Mouse (Mus musculus) lung, embryonic 16.5 days (tissue): ENCODE data around the gene Sprr2f. TPM values are rescaled to one million over a fixed set of nuclear protein-coding genes. Genes with fewer than 3 reads are reported as not detected.

Experiments used
- ATAC-seq: fragments of 200-750 bp; cut with Nextera tagmentation; 2 replicates; pipeline ENCODE4 v1.8.0; 2017; ENCODE audit warnings: low read depth, mild to moderate bottlenecking, moderate library complexity
- H3K27ac ChIP-seq: fragments of 300-500 bp; sonication (generic); 2 replicates; pipeline ENCODE4 v1.5.1; 2014; ENCODE audit warnings: mild to moderate bottlenecking, control low read depth, low read length
- H3K27me3 ChIP-seq: fragments of 300-500 bp; sonication (generic); 2 replicates; pipeline ENCODE4 v1.6.1; 2014; ENCODE audit warnings: low read depth, low read length, mixed read lengths; ENCODE audit not compliant: control insufficient read depth, insufficient read depth
- H3K36me3 ChIP-seq: fragments of 300-500 bp; sonication (generic); 2 replicates; pipeline ENCODE4 v1.6.1; 2014; ENCODE audit warnings: low read length; ENCODE audit not compliant: control insufficient read depth, insufficient read depth
- H3K4me1 ChIP-seq: fragments of 300-500 bp; sonication (generic); replicated peaks from 2 replicates; pipeline ENCODE4 v1.6.1; 2014; ENCODE audit warnings: low read length, mixed read lengths; ENCODE audit not compliant: control insufficient read depth, insufficient read depth
- H3K4me2 ChIP-seq: fragments of 300-500 bp; sonication (generic); 2 replicates; pipeline ENCODE4 v1.6.1; 2014; ENCODE audit warnings: low read depth, low read length, control low read depth
- H3K4me3 ChIP-seq: fragments of 300-500 bp; sonication (generic); 2 replicates; pipeline ENCODE4 v1.5.1; 2014; ENCODE audit warnings: mild to moderate bottlenecking, low read length, control low read depth
- H3K9ac ChIP-seq: fragments of 300-500 bp; sonication (generic); 2 replicates; pipeline ENCODE4 v1.6.1; 2014; ENCODE audit warnings: low read length, control low read depth
- H3K9me3 ChIP-seq: fragments of 300-500 bp; sonication (generic); 2 replicates; pipeline ENCODE4 v1.6.1; 2016; ENCODE audit warnings: low read length; ENCODE audit not compliant: control insufficient read depth
- WGBS: fragments of 180-500 bp; shearing (Covaris S2); extraction: QIAGEN DNeasy Blood & Tissue Kit; methylation state at CpG from one replicate; pipeline ENCODE4 v1.1.7; 2014; 5-methylcytosine and 5-hydroxymethylcytosine counted together
- polyA plus RNA-seq: library from polyadenylated mRNA; unstranded; fragments of >200 nt; fragmentation: Nextera tagmentation; extraction: Ambion mirVana; gene quantifications from 2 replicates; pipeline ENCODE4 v1.2.1, GENCODE M21; 2015

Gene Sprr2f
- polyA plus RNA-seq = not detected in 2 replicates

DNA sequence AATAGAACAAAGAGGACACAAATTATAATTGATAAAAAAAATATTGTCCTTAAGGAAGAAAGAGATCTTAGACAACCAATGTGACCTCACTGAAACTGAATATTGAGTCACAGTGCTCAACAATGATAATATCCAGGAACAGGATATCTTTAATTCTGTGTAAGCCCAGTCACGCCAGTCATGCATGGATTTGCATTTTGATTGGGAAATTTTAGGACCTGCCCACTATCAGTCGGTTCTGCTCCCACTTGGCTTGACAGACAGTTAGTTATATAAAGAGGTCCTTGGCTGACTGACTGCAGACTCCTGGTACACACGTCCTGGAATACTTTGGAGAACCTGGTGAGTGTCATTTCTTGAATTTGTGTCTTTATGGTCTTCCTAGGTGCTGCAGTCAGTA, at the start of gene Sprr2f:
TSS of gene Sprr2f (plus strand) at position 301 of the 400 bp plus-strand sequence.
- 74% methylated on average over 3 of the region's 3 CpGs for WGBS
- Histone ChIP-seq H3K36me3 (no peaks in the 10 kb centered on the region), H3K27ac (no peak within 1 kb of the TSS)

DNA sequence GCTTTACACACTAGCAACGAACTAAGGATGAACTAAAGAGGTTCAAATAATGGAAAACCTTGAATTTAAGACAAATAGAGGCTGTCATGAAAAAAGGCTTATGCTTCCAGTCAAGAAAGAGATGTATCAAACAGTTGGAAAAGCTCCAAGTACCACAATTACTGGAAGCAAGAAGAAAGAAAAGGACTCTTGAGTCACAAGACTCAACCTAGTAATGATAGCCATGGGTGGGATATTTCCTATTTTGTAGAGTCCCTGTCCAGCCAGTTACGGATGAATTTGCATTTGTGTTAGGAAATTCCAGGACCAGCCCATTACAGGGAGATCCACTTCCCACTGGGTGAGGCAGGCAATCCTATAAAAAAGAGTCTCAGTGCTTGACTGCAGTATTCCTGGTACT, 48.7 kb upstream of the Sprr2f start, which contains the start of gene Sprr2b:
TSS of gene Sprr2b (plus strand) at position 301 of the 400 bp plus-strand sequence.
- H3K4me3 ChIP-seq = no peak within 1 kb of the TSS
- no peaks in the 10 kb centered on the region for H3K4me1 ChIP-seq
- no peak within 1 kb of the TSS for H3K4me2 ChIP-seq
- no peaks in the 10 kb centered on the region for H3K9me3 ChIP-seq
- H3K27ac ChIP-seq = no peak within 1 kb of the TSS
- no peak for ATAC-seq
- 71% methylated on average over 2 of the region's 2 CpGs for WGBS
- H3K36me3 ChIP-seq = no peaks in the 10 kb centered on the region
- H3K9ac ChIP-seq = no peak within 1 kb of the TSS
- no peaks in the 10 kb centered on the region for H3K27me3 ChIP-seq

More for the DNA sequence above, at the start of gene Sprr2f:
- H3K9ac ChIP-seq = no peak within 1 kb of the TSS
- no peak for ATAC-seq
- H3K4me1 ChIP-seq = no peaks in the 10 kb centered on the region
- H3K9me3 ChIP-seq = no peaks in the 10 kb centered on the region
- H3K27me3 ChIP-seq = no peaks in the 10 kb centered on the region
- no peak within 1 kb of the TSS for H3K4me2 ChIP-seq
- H3K4me3 ChIP-seq = no peak within 1 kb of the TSS

DNA sequence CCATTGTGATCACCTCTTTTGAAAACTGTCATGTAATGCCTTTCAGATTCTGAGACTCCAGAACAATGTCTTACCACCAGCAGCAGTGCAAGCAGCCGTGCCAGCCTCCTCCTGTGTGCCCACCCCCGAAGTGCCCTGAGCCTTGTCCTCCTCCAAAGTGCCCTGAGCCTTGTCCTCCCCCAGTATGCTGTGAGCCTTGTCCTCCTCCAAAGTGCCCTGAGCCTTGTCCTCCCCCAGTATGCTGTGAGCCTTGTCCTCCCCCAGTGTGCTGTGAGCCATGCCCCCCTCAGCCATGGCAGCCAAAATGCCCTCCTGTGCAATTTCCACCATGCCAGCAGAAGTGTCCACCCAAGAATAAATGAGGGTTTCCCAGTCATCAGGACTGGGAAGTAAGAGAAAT, 47.6 kb upstream of the Sprr2f start:
- no peak for ATAC-seq
- no peaks in the 10 kb centered on the region for H3K27me3 ChIP-seq

DNA sequence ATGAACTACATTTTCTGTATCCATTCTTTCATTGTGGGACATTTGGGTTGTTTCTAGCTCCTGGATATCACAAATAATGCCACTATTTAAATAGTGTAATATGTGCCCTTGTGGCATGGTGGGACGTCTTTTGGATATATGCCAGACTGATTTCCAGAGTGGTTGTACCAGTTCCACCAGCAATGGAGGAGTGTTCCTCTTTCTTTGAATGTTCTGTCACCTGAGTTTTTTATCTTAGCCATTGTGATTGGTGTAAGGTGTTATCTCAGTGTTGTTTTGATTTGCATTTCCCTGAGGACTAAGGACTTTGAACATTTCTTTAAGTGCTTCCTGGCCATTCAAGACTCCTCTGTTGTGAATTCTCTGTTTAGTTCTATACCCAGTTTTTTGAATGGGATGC, 28.7 kb upstream of the Sprr2f start:
- Histone ChIP-seq H3K36me3 (no peaks in the 10 kb centered on the region), H3K9me3 (no peaks in the 10 kb centered on the region), H3K27ac (no peak overlapping the region), H3K4me1 (no peaks in the 10 kb centered on the region), H3K9ac (no peak overlapping the region), H3K4me3 (no peak overlapping the region), H3K27me3 (no peaks in the 10 kb centered on the region), H3K4me2 (no peak overlapping the region)
- ATAC-seq = no peak
- 53% methylated on average over 1 of the region's 1 CpGs for WGBS

More for the DNA sequence above, 47.6 kb upstream of the Sprr2f start:
- Histone ChIP-seq H3K4me2 (no peak overlapping the region), H3K9ac (no peak overlapping the region), H3K4me3 (no peak overlapping the region), H3K9me3 (no peaks in the 10 kb centered on the region), H3K36me3 (no peaks in the 10 kb centered on the region), H3K27ac (no peak overlapping the region), H3K4me1 (no peaks in the 10 kb centered on the region)
- WGBS = 89% methylated on average over 2 of the region's 2 CpGs

DNA sequence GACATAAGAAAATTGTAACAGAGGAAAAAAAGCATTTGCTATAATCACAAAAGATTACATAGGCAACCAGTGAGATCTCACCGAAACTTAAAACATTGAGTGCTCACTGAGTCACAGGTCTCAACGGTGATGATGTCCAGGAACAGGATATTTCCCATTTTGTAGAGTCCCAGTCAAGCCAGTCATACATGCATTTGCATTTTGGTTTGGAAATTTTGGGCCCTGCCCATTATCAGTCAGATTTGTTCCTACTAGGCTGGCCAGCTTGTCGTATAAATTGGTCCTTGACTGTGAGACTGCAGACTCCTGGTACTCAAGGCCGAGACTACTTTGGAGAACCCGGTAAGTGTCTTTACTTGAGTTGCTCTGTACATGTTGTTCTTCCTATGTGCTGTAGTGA, 26.1 kb upstream of the Sprr2f start, which contains the start of gene Sprr2d:
TSS of gene Sprr2d (plus strand) at position 301 of the 400 bp plus-strand sequence.
- WGBS = 84% methylated on average over 5 of the region's 5 CpGs
- no peak within 1 kb of the TSS for H3K4me2 ChIP-seq
- H3K27ac ChIP-seq = no peak within 1 kb of the TSS
- no peaks in the 10 kb centered on the region for H3K27me3 ChIP-seq
- H3K9ac ChIP-seq = no peak within 1 kb of the TSS
- ATAC-seq = no peak
- H3K36me3 ChIP-seq = no peaks in the 10 kb centered on the region
- no peaks in the 10 kb centered on the region for H3K9me3 ChIP-seq
- no peak within 1 kb of the TSS for H3K4me3 ChIP-seq
- no peaks in the 10 kb centered on the region for H3K4me1 ChIP-seq

DNA sequence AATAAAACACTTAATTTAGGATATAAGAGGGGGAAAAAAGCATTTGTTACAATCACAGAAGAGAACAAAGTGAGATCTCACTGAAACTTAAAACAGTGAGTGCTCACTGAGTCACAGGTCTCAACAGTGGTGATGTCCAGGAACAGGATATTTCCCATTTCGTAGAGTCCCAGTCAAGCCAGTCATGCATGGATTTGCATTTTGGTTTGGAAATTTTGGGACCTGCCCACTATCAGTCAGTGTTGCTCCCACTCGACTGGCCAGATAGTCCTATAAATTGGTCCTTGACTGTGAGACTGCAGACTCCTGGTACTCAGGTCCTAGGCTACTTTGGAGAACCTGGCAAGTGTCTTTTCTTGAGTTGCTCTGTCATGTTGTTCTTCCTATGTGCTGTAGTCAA, 13.1 kb upstream of the Sprr2f start, which contains the start of gene Sprr2e:
TSS of gene Sprr2e (plus strand) at position 301 of the 400 bp plus-strand sequence.
- Histone ChIP-seq H3K9me3 (no peaks in the 10 kb centered on the region), H3K27ac (no peak within 1 kb of the TSS), H3K4me1 (no peaks in the 10 kb centered on the region), H3K4me3 (no peak within 1 kb of the TSS), H3K9ac (no peak within 1 kb of the TSS), H3K27me3 (no peaks in the 10 kb centered on the region), H3K36me3 (no peaks in the 10 kb centered on the region), H3K4me2 (no peak within 1 kb of the TSS)
- ATAC-seq = no peak
- WGBS = 70% methylated on average over 2 of the region's 2 CpGs

DNA sequence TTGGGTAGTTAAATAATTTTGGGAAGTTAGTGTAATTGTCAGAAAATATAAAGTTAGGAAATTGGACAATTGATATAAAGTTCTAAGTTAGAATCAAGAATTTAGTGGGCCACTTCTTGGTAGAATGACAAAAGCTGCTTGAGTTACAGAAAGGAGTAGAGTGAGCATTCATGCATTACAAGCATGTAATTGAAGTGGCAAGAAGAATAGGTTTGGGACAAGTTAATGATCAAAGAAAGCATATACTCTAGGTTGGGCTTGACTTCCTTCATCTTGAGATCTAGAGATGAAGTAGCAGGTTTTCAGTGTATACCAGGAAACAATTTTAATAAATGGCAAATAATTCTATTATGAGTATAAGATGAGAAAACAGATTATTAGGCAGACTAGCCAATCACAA, 3.4 kb upstream of the Sprr2f start:
- no peak overlapping the region for H3K4me3 ChIP-seq
- ATAC-seq = no peak
- no peak overlapping the region for H3K9ac ChIP-seq
- no peaks in the 10 kb centered on the region for H3K4me1 ChIP-seq
- H3K36me3 ChIP-seq = no peaks in the 10 kb centered on the region
- H3K27ac ChIP-seq = no peak overlapping the region
- H3K9me3 ChIP-seq = no peaks in the 10 kb centered on the region; the same call in 1 of the 2 replicates
- no peaks in the 10 kb centered on the region for H3K27me3 ChIP-seq
- no peak overlapping the region for H3K4me2 ChIP-seq

DNA sequence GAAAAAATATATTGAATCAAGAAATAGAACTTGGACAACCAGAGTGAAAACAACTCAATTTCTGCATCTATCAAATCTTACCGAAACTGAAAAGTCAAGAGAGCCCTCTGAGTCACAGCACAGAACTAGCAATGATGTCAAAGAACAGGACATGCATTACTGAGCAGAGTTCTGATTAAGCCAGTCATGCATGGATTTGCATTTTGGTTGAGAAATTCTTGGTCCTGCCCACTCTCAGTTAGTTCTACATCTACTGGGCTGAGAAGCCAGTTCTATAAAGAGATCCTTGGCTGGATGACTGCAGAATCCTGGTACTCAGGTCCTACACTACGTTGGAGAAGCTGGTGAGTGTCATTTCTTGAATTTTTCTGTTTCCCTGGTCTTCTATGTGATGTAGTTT, 8.6 kb downstream of the Sprr2f start:
- Histone ChIP-seq H3K9ac (no peak overlapping the region), H3K4me3 (no peak overlapping the region), H3K36me3 (no peaks in the 10 kb centered on the region), H3K27me3 (no peaks in the 10 kb centered on the region), H3K9me3 (no peaks in the 10 kb centered on the region), H3K4me2 (no peak overlapping the region), H3K4me1 (no peaks in the 10 kb centered on the region), H3K27ac (no peak overlapping the region)
- whole genome bisulfite sequencing = 63% methylated on average over 2 of the region's 2 CpGs
- no peak for ATAC-seq

DNA sequence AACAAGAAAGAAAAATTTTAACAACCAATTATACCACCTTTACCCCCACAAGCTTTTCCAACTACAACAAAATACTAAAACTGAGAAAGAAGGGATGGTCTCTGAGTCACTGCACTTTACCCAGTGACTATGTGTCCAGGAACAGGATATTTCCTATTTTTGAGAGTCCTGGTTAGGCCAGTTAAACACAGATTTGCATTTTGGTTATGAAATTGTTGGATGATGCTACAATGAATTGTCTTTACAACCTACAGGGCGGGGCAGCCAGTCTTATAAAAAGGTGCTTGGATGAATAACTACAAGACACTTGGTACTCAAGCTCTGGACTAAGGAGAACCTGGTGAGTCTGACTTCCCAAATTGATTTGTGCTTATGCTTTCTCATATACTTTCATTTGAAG, 20.4 kb downstream of the Sprr2f start, which contains the start of gene Sprr2h:
TSS of gene Sprr2h (plus strand) at position 301 of the 400 bp plus-strand sequence.
- Histone ChIP-seq H3K9me3 (no peaks in the 10 kb centered on the region), H3K27me3 (no peaks in the 10 kb centered on the region), H3K9ac (no peak within 1 kb of the TSS), H3K4me3 (no peak within 1 kb of the TSS), H3K4me2 (no peak within 1 kb of the TSS), H3K4me1 (no peaks in the 10 kb centered on the region), H3K27ac (no peak within 1 kb of the TSS), H3K36me3 (no peaks in the 10 kb centered on the region)
- WGBS = 70% methylated on average over 1 of the region's 1 CpGs
- ATAC-seq = no peak

DNA sequence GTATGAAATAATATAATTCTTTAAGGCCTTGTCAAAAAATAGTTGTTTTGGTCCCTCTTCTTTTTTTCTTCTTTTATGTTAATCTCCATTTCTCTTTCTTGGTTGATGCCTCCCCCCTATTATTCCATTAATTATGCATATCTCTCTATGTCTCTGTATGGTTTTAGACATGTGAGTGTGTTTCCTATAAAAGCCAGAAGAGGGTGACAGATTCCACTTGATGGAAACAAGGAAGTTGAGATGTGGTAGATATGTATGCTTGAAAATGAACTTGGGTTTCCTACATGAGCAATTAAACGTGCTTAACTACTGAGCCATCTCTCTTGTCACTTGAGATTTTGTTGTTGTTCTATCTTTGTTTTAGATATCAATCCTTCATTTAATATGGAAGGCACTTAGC, 29.3 kb downstream of the Sprr2f start:
- Histone ChIP-seq H3K4me2 (no peak overlapping the region), H3K9me3 (no peaks in the 10 kb centered on the region), H3K36me3 (no peaks in the 10 kb centered on the region), H3K4me3 (no peak overlapping the region), H3K9ac (no peak overlapping the region), H3K4me1 (no peaks in the 10 kb centered on the region), H3K27ac (no peak overlapping the region), H3K27me3 (no peaks in the 10 kb centered on the region)
- no peak for ATAC-seq
- 37% methylated on average over 1 of the region's 1 CpGs for WGBS
